Mouse (Mus musculus) ZHBTc4 (cell line): Measurements from ENCODE around the gene Cib3.

ENCODE experiments used
- DNase-seq: peaks from one replicate; pipeline ENCODE4 v3.0.0-alpha.2; 2011; ENCODE audit warnings: low read depth, low spot score

Cib3 gene

GRCm38 (mm10) chr8:72212751-72213150, at the start of gene Cib3:
Gene Cib3 (minus strand): TSS chr8:72212837.
- no peak for DNase-seq

GRCm38 (mm10) chr8:72261872-72262271, 49.2 kb upstream of the Cib3 start:
- DNase-seq = peak; percentile 50

- DNase-seq = no peak
Measured at GRCm38 (mm10) chr8:72261431-72261830, 48.8 kb upstream of the Cib3 start.

GRCm38 (mm10) chr8:72261019-72261418, 48.4 kb upstream of the Cib3 start:
- DNase-seq = peak; percentile 78

- DNase-seq = no peak
Measured at GRCm38 (mm10) chr8:72260585-72260984, 47.9 kb upstream of the Cib3 start.

- DNase-seq = no peak
Measured at GRCm38 (mm10) chr8:72259862-72260261, 47.2 kb upstream of the Cib3 start.

- DNase-seq = no peak
Measured at GRCm38 (mm10) chr8:72257902-72258238, 45.2 kb upstream of the Cib3 start.

- peak; percentile 70 for DNase-seq
Measured at GRCm38 (mm10) chr8:72257171-72257901, 44.7 kb upstream of the Cib3 start.

- DNase-seq = no peak
Measured at GRCm38 (mm10) chr8:72244610-72245009, 32.0 kb upstream of the Cib3 start.

GRCm38 (mm10) chr8:72242226-72242625, 29.6 kb upstream of the Cib3 start:
- DNase-seq = no peak

- DNase-seq = no peak
Measured at GRCm38 (mm10) chr8:72240951-72241350, 28.3 kb upstream of the Cib3 start.

GRCm38 (mm10) chr8:72240403-72240763, 27.7 kb upstream of the Cib3 start:
- DNase-seq = no peak

- peak; percentile 99 for DNase-seq
Measured at GRCm38 (mm10) chr8:72239499-72240402, 27.1 kb upstream of the Cib3 start, which contains the start of gene Ap1m1. Gene Ap1m1 (plus strand): TSS chr8:72240018.

GRCm38 (mm10) chr8:72222656-72223055, 10.0 kb upstream of the Cib3 start:
- DNase-seq = no peak

GRCm38 (mm10) chr8:72220758-72221157, 8.1 kb upstream of the Cib3 start:
- peak; percentile 32 for DNase-seq

GRCm38 (mm10) chr8:72219541-72220363, 7.1 kb upstream of the Cib3 start, which contains the start of gene Fam32a:
Gene Fam32a (plus strand): TSS chr8:72219730.
- DNase-seq = peak; percentile 98

- DNase-seq = no peak
Measured at GRCm38 (mm10) chr8:72218781-72219540, 6.3 kb upstream of the Cib3 start.

GRCm38 (mm10) chr8:72215871-72216270, 3.2 kb upstream of the Cib3 start:
- no peak for DNase-seq

GRCm38 (mm10) chr8:72215060-72215459, 2.4 kb upstream of the Cib3 start:
- DNase-seq = peak; percentile 58

GRCm38 (mm10) chr8:72213536-72213935, 899 bp upstream of the Cib3 start, which contains the start of gene Gm11034:
Gene Gm11034 (minus strand): TSS chr8:72213636.
- no peak for DNase-seq

- DNase-seq = no peak
Measured at GRCm38 (mm10) chr8:72211846-72212245, 791 bp downstream of the Cib3 start.
